Mouse (Mus musculus): ENCODE measurements at regions not wholly inside any gene's neighbourhood (a gene's known extent, or its start where the extent isn't known, plus 50 kb on each side); places are given as distances from the start of the nearest gene placed in this dataset.

GRCm38 (mm10) chr3:137795754-137796315 is 68.5 kb upstream of the H2afz start:
- no peak for DNase-seq (ENCODE audit: low spot score in 2 of 2)

GRCm38 (mm10) chr3:137798769-137799168 is 65.5 kb upstream of the H2afz start:
- DNase-seq (ENCODE audit: low spot score in 2 of 2): no peak

- DNase-seq (ENCODE audit: low spot score in 2 of 2): no peak
Observed at GRCm38 (mm10) chr3:137801402-137802020, 62.8 kb upstream of the H2afz start.

- no peak for DNase-seq (ENCODE audit: low spot score in 2 of 2)
Observed at GRCm38 (mm10) chr3:137807423-137807822, 56.9 kb upstream of the H2afz start.

- DNase-seq (ENCODE audit: low spot score in 2 of 2): no peak
Observed at GRCm38 (mm10) chr3:137807913-137808684, 56.2 kb upstream of the H2afz start.

GRCm38 (mm10) chr3:137810123-137810522 is 54.2 kb upstream of the H2afz start:
- no peak for DNase-seq (ENCODE audit: low spot score in 2 of 2)

Data from cerebellum, postnatal 4 days (tissue).